Mouse (Mus musculus): ENCODE measurements around the gene Taf10.
A peak's percentile ranks its signal among the peaks of the same experiment; 100 is the strongest.
"Not testable (repeated sequence)": the region's sequence is repeated elsewhere in the genome, so short reads cannot be mapped to it uniquely, and the experiment has no call there.

Taf10 gene

DNA sequence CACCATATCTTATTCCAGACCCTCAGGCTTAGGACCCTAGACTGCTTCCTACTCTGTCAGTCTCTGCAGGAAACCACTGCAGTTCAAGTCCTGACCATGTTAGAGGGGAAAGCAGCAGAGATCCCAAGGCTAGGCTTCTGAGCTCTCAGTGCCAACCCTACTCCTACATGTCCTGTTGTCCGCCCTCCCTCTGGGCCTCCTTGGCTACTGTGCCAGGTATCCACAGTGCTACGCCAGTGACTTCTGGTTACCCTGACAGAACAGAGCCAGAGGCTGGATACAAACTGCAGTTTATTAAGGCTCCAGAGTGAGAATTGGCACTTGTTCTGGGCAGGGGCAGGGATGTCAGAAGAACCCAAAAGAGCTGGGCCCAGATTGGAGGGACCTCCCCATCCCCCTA is 8.6 kb upstream of the Taf10 start:
- DNase-seq: no peak

DNA sequence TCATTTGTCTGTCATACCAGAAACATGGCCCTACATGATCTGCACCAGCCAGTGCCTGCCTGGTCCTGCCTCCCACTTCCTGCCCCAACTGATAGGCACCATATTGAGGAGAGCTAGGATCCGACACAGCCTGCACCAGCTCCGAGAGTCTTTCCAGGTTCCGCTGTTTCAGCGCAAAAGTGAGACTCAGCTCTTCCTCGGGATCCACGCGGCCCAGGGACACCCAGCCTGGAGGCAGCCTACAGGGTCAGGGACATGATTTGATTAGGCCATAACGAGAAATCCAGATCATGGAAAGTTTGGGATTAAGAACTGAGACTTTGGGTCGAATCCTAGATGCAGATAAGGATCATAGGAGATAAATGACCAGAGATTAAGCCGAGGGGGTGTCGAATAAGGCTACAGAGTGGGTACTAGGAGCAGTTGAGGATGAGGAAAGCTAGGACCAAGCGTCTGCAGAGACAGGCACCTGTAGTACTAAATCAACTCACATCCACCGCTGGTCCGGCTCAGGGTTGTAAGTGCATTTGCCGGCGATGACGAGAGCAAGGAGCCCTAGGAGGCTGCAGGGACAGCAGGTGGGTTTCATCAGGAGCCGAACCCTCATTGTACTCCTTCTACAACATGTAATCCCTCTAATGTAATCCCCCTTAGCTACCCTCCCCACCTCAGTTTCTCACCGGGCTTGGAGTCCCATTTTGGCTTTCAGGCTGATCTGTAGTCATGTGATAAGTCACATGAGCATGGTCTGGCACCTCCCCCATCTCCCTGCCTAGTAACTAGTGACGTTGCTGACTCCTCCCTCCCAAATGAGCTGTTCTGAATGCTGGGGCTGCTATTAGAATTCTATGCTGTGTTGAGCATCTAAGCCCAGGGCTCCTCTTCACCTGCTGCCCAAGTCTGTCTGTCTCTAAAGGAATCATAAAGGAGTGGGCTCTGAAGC is 7.6 kb upstream of the Taf10 start, which contains the start of gene Tpp1:
TSS of gene Tpp1 (minus strand) at position 745 of the 943 bp plus-strand sequence.
- DNase-seq: peak; percentile 93 to 96

DNA sequence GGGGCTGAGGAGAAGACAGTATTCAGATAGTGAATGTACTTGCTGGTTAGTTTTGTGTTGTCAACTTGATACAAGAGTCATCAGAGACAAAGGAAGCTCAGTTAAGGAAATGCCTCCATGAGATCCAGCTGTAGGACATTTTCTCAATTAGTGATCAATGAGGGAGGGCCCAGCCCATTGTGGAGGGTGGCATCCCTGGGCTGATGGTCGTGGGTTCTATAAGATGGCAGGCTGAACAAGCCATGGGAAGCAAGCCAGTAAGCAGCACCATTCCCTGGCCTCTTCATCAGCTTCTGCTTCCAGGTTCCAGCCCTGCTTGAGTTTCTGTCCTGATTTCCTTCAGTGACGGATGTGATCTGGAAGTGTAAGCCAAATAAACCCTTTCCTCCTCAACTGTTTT is 3.6 kb upstream of the Taf10 start:
- no peak for DNase-seq

DNA sequence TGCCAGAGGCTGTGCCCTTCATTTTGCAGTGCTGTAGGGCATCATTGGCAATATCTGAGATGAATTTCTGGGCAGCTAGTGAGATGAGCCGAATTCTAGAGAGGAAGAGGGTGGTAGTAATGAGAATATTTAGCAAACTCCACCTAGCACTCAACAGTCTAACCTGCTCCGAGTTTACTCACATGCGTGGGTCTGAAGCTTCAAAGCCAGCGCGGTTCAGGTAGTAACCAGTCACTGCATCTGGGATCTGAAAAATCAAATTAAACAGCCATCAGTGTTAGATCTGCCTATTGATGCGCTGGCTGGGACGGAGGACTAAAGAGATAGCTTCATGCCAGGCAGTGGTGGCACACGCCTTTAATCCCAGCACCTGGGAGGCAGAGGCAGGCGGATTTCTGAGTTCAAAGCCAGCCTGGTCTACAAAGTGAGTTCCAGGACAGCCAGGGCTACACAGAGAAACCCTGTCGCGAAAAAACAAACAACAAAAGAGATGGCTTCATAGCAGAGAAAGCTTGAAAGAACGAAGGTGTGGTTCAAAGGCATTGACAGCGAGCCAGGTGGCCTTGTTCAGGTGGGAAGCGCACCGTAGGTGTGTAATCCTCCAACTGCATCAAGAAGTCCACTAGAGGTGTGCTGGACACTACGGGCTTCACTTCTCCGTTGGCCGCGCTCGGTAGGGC is 775 bp downstream of the Taf10 start:
- not testable (repeated sequence) for DNase-seq

DNA sequence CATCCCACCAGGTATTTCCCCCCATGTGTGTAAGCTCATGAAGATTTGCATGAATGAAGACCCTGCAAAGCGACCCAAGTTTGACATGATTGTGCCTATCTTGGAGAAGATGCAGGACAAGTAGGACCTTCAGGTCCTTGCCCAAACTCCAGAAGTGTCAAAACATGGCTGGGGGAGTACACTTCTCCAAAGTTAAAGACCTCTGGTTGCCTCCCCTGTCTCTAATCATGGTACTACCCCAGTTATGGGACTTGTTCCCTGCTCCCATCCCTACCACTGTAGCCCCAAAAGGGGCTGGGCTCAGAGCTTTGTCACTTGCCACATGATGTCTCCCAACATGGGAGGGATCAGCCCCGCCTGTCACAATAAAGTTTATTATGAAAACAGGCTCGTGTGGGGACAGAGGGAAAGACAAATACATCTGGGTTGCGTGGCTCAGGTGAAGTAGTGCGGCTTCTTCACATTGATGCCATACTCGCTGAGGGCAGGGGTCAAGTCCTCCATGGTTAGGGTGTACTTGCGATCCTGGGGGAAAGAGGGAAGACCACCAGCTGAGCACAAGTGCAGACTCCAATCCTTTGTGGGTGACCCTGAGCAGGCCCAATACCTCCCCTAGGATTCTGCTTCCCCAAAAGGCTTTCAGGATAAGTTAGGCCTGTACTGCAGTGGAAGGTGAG is 1.5 kb downstream of the Taf10 start:
- not testable (repeated sequence) for DNase-seq

DNA sequence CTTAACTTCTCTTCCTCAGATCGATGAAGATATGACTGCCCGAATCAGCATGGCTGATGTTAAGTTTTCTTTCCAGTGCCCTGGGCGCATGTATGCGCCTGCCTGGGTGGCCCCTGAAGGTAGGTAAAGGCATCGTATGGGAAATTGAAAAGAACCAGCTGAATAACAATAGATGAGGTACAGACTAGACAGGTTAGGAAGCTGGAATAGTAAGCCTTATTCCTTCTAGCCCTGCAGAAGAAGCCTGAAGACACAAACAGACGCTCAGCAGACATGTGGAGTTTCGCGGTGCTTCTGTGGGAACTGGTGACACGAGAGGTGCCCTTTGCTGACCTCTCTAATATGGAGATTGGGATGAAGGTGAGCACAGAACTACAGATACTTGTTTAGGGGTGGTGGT is 2.2 kb downstream of the Taf10 start:
- no peak for DNase-seq

DNA sequence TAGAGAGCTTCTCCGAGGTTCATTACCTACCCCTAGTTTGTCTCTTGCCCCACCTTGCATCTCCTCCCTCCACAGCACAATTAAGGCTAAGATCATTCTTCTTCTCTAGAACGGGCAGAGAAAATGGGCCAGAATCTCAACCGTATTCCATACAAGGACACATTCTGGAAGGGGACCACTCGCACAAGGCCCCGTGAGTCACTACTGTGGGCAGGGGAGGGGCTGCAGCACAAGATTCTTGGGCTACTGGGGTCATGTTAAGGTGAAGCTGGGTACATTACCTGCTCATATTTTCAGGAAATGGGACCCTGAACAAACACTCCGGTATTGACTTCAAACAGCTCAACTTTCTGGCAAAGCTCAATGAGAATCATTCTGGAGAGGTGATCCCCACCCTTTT is 3.3 kb downstream of the Taf10 start:
- DNase-seq: no peak

DNA sequence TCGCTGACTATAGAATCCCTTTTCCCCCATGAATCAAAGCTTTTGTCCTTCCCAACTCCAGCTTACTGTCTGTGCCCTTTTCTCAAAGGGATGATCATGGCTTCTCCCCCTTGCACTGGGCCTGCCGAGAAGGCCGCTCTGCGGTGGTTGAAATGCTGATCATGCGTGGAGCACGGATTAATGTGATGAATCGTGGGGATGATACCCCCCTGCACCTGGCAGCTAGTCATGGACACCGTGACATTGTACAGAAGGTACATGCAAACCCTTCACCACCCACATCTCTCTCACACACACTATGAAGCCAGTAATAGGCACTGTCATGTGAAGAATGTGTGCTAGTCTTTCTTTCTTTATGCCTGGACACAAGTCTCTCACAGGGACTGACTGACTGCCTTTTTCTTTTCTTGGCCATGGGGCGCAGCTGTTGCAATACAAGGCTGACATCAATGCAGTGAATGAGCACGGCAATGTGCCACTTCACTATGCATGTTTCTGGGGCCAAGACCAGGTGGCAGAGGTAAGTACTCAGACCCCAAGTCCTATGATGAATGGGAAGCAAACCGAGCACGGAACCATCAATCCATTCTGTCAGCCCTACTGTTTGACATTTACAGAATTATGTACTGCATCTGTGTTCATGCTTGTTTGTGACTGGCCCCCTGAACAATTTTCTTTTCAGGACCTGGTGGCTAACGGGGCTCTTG is 3.9 kb downstream of the Taf10 start:
- no peak for DNase-seq

DNA sequence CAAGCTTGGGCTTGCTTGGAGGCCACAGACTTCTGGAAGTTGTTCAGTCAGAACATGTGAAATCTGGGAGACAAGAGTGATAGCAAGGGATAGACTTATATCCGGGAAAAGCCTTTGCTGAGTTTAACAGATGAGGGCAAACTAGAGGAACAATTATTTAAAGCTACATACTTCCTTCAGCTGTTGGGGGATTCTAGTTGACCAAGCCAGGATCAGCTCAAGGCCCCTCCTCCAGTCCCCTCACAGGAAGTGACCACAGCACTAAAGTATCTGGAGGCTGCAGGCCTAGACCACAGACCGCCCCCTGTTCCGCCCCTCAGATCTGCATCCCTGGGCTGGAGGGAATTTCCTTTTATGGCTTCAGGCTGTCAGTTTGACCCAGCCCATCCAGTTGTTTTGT is 5.2 kb downstream of the Taf10 start:
- no peak for DNase-seq

DNA sequence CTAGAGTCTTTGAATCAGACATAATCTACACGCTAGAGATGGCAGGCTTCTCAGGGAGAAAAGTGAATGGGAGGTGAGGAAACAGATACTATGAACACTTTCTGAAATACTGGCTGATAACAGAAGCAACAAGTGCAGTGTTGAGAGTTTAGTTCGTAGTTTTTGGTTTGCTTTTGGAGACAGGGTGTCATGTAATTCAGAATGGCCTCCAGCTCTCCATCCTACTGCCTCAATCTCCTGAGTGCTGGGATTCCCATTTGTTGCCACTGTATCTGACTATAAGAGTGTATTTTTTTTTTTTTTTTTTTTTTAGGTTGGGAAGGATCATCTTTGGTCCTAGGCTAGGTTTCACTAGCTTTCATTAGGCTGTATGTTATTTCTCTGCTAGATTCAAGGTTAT is 5.9 kb downstream of the Taf10 start:
- no peak for DNase-seq

DNA sequence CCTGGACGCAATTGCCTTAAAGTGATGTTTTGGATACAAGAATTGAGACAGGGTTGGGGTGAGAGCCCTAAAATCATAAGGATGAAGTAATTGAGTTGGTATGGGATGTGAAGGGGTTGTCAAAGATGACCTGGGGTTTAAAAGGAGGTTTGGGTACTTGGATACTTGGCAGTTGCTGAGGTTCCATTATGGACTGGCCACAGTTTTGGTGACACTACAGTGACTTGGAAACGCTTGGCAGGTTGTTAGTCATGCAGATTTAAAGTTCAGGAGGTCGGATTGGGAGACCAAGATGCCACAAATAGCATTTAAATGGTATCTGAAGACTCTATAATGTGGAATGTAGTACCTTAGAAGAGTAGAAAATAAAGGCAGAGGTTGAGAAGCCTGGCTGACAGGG is 6.5 kb downstream of the Taf10 start:
- DNase-seq: no peak

DNA sequence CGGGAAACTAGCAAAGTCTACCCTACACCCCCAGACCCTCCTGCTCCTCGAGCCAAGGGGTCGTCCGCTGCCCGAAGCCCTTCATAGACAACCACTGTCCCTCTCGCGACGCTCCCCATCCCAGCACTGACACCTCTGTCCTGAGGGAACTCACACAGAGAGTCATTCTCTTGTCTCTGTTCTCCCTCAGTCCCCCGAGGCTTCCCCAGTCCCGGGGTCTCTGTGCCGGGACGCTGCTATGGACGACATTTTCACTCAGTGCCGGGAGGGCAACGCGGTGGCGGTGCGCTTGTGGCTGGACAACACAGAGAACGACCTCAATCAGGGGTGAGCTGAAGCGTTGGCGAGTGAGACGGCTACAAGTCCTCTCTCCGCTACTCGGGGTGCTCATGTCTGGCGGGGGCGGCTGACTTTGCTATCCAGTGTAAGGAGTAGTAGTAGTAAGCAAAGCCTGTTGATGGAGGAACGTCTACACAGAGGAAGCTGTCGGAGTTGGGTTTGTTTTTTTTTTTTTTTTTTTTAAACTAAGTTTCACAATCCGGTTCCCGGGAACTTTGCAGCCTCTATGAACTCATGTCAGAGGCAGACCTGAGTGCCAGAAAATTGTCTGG is 7.1 kb downstream of the Taf10 start, which contains the start of gene Rrp8:
TSS of gene Rrp8 (minus strand) at position 475 of the 611 bp plus-strand sequence.
- DNase-seq: peak; percentile 43 to 52

DNA sequence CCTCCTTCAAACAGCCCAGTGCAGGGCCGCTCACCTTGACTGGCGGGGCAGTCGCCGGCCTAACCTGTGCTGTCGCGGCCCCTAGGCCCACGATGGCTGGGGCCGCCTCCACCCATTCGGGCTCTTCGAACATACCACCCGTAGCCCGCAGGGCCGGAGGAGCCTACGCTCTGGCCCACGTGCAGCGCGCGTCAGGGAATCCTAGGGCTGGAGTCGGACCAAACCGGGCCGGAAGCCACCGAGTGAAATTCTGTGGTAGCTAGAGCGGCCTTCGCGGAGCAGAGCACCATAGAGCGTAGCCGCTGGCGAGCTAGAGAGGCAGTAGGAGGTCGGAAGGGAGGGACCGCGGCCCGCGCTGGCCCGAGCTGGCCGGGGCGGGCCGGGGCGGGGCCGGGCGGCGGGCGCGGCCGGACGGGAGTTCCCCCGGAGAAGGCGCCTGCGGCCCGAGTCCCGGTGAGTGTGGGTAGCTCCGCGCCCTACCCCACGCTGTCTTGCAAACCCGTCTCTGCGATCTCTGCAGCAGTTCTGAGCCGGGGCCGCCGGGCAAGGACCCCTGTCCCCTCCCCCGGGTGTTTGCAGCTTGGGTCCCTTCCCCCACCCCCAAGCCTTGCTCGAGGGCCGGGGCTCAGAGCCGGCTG is 7.8 kb downstream of the Taf10 start, which contains the start of gene Ilk:
TSS of gene Ilk (plus strand) at position 329 of the 638 bp plus-strand sequence.
- DNase-seq: peak; percentile 86

DNA sequence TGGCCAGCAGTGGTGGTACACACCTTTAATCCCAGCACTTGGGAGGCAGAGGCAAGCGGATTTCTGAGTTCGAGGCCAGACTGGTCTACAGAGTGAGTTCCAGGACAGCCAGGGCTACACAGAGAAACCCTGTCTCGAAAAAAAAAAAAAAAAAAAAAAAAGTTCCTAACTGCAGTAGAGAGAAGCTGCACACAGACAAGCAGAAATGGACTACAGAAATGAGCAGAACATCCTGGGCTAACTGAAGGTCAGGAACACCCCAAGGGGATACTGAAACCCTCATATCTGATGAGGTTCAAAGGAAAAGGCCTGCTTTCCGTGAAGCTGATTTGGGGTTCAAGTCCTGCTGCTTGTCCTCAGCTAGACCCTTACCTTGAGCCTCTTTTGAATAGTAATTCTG is 8.7 kb downstream of the Taf10 start:
- DNase-seq: not testable (repeated sequence)

DNA sequence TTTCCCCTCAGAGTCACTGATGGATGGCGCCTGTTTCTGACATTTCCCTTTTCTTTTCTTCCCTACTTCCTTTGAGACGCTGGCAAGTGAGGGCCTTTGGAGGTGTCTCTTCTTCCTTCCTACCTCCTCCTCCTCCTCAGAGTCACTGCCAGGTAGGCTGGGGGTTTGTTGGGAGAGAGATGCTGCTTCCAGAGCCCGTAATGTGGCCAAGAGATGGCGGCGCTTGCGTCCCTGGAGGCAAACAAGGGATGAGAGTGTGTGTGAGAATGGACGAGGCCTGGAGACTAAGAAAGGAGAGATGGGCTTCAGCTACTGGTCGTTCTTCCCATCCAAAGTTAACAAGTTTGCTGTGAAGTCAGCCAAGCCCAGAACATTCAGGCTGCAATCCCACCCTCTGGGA is 9.3 kb downstream of the Taf10 start:
- no peak for DNase-seq

DNA sequence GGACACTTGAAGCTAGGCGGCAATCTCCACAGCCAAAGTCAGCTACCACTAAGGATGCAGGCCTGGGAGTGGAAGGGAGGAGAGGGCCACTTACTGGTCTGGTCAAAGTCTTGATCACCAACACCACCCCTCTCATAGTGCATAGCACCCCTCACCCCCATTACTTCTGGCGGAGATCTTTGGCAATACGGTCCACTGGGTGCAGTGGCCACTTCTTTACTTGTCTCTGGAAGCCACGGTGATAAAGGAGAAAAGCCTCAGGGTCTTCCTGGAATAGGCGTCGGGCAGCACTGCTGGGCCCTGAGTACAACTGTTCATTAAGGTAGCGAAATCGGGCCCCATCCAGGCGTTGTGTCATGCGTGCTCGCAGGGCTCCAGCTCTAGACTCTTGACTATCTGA is 10.3 kb downstream of the Taf10 start:
- no peak for DNase-seq

DNA sequence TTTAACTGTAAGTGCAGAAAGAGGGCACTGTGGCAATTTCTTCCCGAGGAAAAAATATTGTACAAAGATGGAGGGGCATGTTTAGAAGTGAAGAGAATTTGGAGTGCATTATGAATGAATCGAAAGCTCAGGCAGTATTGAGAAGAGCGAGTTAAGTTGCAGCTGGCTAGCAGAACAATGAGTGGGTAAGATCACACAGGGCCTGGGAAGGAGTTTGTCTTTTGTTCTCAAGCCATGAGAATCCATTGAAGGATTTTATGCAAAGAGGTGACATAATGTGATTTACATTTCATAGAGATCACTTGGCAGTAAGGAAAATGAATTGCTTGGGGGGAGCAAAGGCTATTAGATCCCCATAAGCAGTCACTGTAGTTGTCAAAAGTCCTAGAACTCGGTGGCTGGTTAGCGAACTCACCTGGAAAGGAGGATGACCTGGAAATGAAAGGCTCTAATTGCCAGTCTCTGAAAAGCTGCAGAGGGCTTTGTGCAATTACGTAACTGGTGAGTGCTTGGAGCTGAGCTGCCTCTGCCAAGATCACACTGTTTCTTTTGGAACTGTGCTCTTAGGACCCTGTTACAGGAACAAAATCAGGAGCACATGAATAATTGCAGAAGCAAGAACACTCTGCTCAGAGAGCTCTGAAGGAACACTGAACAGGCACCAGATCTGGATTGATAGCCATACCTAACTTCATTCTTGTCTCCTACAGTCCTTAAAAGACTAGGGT is 15.3 kb downstream of the Taf10 start:
- no peak for DNase-seq

DNA sequence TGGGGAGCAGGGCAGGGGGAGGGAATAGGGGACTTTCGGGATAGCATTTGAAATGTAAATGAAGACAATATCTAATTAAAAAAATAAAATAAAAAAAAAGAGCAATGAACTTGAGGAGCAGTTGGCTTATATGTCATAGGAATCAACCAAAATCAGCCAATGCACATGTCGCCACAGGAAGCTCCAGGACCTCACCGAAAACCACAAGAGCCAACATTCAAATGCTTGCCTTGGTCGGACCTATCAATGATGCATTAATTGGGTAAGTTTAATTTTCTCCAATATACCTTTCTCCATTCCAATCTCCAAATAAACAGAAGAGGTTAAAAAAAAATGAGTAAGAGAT is 17.2 kb downstream of the Taf10 start:
- DNase-seq: no peak

DNA sequence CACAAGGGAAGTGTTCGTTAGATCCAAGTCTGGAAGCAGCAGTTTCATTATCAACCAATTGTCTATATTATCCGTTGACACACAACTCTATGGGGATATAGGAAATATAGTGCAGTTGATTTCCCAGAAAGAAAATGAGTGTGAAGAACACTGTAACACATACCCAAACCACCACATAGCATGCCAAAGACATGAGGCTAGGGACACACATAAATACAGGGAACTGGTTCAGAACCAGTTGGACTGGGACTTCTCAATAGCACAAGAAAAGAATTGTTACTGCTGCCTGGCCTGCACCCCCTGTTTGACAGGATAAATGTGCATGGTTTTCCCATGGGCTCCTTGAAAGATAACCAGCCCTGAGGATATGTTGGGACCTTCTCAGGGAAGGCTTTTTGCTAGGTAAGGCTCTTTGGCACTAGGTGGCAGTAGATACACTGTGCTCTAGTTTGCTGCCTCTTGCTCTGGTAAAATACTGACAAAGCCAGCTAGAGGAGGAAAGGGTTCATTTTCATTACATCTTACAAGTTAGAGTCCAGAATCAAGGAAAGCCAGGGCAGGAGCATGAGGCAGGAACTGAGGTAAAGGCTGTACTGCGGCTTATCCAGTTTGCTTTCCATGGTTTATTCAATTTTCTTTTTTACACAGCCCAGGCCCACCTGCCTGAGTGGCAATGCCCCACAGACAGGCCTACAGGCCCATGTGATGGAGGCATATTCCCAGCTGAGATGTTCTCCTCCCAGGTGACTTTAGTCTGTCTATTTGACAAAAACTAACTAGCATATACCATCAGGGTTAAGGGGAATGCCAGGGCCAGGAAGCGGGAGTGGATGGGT is 17.8 kb downstream of the Taf10 start:
- peak; percentile 54 to 57 for DNase-seq

DNA sequence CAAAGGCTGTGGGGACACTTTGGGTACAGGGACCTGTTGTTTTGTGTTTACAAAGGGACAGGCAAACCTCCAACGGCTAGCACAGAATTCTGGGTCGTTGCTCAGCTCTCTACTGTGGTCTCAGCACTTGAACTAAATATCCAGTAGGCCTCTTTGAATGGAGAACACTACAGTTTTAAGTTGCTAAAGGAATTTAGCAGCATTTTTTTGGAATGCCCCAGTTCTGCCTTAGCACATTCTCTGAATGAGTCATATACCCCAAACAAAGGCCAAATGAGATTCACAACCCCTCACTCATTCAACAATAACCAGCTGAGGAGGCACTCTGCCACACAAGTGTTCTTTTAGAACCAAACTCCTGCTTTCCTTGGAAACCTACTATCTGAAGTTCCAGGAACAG is 22.2 kb downstream of the Taf10 start:
- DNase-seq: no peak

All from B cell, adult 2 months (primary cell).